Mouse (Mus musculus) thymus, postnatal 10 days (tissue): ENCODE measurements at regions not wholly inside any gene's neighbourhood (a gene's known extent, or its start where the extent isn't known, plus 50 kb on each side); places are given as distances from the start of the nearest gene placed in this dataset.

Experiments used
- DNase-seq, 2 experiments: peaks; one replicate each; pipeline ENCODE4 v3.0.0; 2021; ENCODE audit warnings: low spot score in 2 of 2

- DNase-seq, result no peak
Measured at GRCm38 (mm10) chr3:41296152-41296809, 213.4 kb upstream of the Pgrmc2 start.

GRCm38 (mm10) chr3:41295150-41295549 is 212.3 kb upstream of the Pgrmc2 start:
- DNase-seq, result no peak

DNA sequence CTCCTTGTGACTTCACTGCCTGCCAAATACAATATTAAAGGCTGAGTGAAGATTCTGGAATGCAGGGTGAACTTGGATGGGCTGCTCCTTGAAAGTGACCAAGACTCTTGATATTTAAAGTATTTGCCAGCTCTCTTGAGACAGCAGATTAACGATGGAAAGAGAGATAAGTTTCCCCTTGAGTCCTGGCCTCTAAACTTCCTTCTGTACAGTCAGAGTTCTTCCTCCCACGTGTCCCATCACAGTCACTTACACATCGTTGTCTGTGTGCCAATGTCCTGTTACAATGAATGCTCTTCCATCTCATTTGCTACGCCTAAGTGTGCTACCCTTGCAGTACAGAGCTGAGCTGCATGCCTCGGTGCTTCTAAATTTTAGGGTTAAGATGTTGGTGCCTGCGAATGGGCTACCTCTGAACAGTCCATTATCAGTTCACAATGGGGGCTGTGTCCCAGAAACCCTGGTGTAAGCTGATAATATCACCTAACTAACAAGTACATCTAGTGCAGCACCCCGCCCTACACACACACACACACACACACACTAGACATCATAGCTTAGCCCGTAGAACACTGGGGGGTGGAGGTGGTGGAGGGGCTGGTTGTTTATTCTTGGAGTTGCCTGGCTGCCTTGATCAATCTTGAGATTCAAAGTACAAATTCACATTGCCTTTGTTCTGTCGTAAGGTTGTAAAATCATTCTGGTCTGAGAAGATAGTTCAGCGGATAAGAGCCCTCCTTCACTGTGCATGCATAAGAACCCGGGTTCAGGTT is 207.9 kb upstream of the Pgrmc2 start:
- no peak for DNase-seq

DNA sequence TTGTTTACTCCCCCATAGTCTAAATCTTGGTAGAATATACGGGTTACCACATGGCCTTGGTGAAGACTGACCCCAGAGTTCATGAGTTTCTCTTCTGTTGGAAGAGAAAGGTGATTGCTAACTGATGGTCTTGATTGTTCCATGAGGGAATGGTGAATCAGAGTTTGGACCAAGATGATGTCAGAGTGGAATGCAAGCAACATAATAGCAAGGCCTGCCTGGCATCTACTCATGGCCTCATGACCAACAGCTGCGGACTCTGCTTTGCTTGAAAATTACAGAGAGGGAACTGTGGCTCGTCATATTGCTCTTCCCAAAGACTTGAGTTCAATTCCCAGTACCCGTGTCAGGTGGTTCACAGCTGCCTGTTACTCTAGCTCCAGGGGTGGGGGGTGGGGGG is 205.9 kb upstream of the Pgrmc2 start:
- no peak for DNase-seq

DNA sequence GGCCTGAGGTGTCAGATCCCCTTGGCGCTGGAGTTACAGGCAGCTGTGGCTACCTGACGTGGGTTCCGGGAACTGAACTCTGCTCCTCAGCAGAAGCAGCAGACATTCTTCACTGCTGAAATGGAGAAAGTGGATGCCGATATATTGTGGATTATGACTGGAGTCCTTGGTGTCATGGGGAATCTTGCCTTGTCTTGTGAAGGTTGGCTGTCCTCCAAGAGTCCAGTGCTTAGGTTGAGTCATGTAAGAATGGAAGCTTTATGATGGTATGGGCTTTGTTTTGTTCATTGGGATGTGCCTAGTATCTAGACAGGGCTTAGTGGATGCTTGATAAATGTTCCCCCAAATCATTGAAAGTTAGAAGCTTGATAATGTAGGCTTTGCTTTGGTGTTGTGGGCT is 205.2 kb upstream of the Pgrmc2 start:
- DNase-seq, result no peak

GRCm38 (mm10) chr3:41285336-41285735 is 202.5 kb upstream of the Pgrmc2 start:
- DNase-seq, result no peak

DNA sequence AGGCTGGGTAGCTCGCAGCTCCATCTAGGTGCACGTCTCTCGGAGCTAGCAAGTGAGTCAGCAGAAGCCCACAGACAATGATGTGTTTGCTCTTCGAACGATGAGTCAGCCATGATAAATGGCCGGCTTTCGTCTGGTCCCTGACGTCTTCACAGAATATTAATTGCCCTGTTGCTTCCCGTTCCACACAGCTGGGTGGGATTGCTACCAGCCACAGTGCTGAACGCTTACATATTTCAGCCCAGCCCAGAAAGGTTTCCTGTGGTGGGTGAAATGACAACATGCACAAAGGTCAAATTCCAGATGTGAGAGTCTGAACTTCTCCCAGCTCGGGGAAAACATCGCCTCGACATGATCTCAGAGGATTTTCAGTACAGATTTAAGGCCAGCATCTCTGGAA is 202.1 kb upstream of the Pgrmc2 start:
- DNase-seq, result no peak

DNA sequence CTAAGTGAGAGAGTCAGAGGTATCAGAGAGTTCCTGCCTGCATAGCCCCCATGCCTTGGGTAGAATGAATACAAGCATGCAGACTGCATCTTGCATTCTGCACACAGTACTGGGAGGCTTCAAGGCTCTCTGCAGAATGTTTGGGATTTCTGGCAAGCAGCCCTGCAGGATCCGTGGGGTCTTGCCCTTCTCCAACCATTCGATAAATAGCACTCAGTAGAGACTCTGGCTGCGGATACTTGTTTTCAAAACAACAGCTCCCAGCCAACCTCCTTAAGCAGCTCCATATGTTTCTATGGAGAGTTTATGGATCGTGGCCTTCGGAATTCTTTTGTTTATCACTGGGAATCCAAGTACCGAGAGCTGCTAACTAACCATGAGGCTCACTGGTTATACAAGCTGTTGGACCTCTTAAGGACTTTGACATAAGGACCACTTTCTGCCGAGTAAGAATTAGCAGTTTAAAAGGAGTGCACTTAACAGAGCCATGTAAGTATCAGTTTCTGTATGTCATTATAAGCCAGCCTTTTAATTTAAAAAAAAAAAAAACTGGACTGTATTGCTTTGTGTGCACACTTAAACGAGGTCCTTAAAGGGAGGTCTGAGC is 199.7 kb upstream of the Pgrmc2 start:
- DNase-seq, result no peak

- DNase-seq, result no peak
Measured at GRCm38 (mm10) chr3:41276096-41276495, 193.2 kb upstream of the Pgrmc2 start.

GRCm38 (mm10) chr3:41268516-41268915 is 185.7 kb upstream of the Pgrmc2 start:
- DNase-seq, result no peak

DNA sequence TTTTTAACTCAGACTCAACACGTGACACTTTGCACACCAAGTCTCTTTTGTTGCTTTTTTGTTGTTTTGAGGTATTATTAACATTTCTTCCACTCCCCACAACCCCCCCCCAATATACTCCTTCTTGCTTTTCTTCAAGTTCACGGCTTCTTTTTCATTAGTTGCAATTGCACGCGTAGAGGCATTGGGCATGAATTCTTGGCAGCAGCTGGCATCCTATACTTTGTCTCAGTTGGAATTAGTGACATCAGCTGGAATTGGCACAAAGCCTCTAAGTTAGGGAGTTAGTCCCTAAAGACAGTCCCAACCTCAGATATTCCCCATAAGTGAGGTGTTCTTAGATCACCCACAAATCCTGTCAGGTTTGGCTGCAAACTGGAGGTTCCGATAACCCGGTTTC is 183.4 kb upstream of the Pgrmc2 start:
- no peak for DNase-seq

GRCm38 (mm10) chr3:41265399-41265798 is 182.6 kb upstream of the Pgrmc2 start:
- no peak for DNase-seq

GRCm38 (mm10) chr3:41258291-41258690 is 175.4 kb upstream of the Pgrmc2 start:
- no peak for DNase-seq

- DNase-seq, result no peak
Measured at GRCm38 (mm10) chr3:41244960-41245359, 162.1 kb upstream of the Pgrmc2 start.

GRCm38 (mm10) chr3:41241856-41242552 is 159.2 kb upstream of the Pgrmc2 start:
- no peak for DNase-seq

GRCm38 (mm10) chr3:41239801-41240200 is 157.0 kb upstream of the Pgrmc2 start:
- DNase-seq, result no peak

GRCm38 (mm10) chr3:41239246-41239645 is 156.4 kb upstream of the Pgrmc2 start:
- DNase-seq, result no peak

DNA sequence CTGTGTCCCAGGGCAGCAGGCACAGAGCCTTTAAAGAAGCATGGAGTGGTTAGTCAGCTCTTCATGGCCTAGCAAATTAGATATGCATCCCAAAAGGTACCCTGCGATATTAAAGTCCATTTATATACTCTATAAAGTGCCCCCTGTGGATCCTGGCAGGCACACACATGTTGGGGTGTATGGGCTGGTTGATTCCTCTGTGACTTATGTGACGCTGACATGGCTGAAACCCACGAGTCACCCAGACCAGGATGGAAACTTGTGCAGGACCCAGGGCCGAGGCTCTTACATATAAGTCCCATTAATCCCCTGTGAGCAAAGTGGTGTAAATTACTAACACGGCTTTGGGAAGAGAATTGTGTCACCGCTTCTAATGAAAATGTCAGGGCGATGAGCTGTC is 155.2 kb upstream of the Pgrmc2 start:
- DNase-seq, result no peak

GRCm38 (mm10) chr3:41235610-41236009 is 152.8 kb upstream of the Pgrmc2 start:
- no peak for DNase-seq

DNA sequence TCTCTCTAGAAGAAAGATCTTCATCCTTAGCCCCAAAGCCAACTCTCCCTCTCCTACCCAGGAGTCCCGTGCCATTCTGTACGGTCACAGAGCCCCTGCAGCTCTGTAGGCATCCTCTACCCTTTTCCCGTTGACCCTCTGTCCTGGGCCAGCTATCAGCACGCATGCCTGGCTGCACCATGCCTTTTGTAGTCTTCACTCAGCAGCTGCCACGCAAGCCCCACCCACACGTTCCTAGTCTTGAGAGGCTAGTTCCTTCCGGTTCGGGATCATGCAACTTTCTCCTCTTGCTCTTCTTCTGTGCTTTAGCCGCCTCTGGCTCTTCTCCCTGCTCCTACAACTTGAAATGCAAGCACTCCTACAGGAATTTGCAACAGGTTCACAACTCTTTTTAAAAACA is 152.1 kb upstream of the Pgrmc2 start:
- DNase-seq, result peak; percentile 15 to 26

- DNase-seq, result no peak
Measured at GRCm38 (mm10) chr3:41234191-41234590, 151.3 kb upstream of the Pgrmc2 start.

DNA sequence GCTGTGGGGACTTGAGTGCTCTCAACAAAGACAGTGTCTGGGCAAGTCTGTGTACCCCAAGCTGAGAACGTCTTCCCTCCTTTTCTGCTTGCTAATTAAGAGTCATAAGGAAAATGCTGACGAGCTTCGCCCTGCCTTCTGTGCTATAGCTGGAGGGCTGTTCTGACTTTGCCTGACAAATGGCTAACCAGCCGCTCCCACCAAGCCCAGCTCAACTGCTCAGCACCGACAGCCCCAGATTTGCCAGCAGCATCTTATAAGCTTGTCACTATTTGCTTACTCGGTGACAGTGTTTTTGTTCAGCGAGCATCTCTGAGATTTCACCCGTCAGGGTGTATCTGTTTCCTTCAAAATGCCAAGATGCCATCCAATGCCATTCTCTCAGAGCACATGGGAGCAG is 150.6 kb upstream of the Pgrmc2 start:
- DNase-seq, result no peak
